Mouse (Mus musculus) midbrain, embryonic 10.5 days (tissue): ENCODE measurements around the gene Cmas. TPM values are rescaled to one million over a fixed set of nuclear protein-coding genes. Genes with fewer than 3 reads are reported as not detected.

Experiments used
- DNase-seq: peaks from one replicate; pipeline ENCODE4 v3.0.0-alpha.2; 2017; ENCODE audit warnings: low spot score
- H3K27ac ChIP-seq: fragments of 300-500 bp; sonication (generic); replicated peaks from 2 replicates; pipeline ENCODE4 v1.5.1; 2016; ENCODE audit warnings: mild to moderate bottlenecking
- H3K27me3 ChIP-seq: fragments of 300-500 bp; sonication (generic); 2 replicates; pipeline ENCODE4 v1.6.1; 2016; ENCODE audit warnings: low read depth, mild to moderate bottlenecking; ENCODE audit not compliant: poor library complexity, severe bottlenecking
- H3K36me3 ChIP-seq: fragments of 300-500 bp; sonication (generic); 2 replicates; pipeline ENCODE4 v1.6.1; 2016; ENCODE audit warnings: mild to moderate bottlenecking, moderate library complexity
- H3K4me1 ChIP-seq: fragments of 300-500 bp; sonication (generic); 2 replicates; pipeline ENCODE4 v1.6.1; 2016
- H3K4me3 ChIP-seq: fragments of 300-500 bp; sonication (generic); 2 replicates; pipeline ENCODE4 v1.5.1; 2016; ENCODE audit warnings: mild to moderate bottlenecking, moderate library complexity
- H3K9me3 ChIP-seq: fragments of 300-500 bp; sonication (generic); replicated peaks from 2 replicates; pipeline ENCODE4 v1.6.1; 2016; ENCODE audit warnings: mild to moderate bottlenecking
- WGBS: fragments of 180-500 bp; shearing (Covaris S2); methylation state at CpG from one replicate; pipeline ENCODE4 v1.1.7; 2016; 5-methylcytosine and 5-hydroxymethylcytosine counted together
- polyA plus RNA-seq: library from polyadenylated mRNA; unstranded; fragments of >200 nt; fragmentation: Nextera tagmentation; extraction: Ambion mirVana; gene quantifications from 2 replicates; pipeline ENCODE4 v1.2.1, GENCODE M21; 2016

The Cmas gene
- polyA plus RNA-seq, 1 experiment from 2014 or later: 81.0 TPM

GRCm38 (mm10) chr6:142802617-142803525 lies 46.4 kb downstream of the Cmas start:
- no peaks in the 10 kb centered on the region for H3K9me3 ChIP-seq
- WGBS: 68% methylated on average over 11 of the region's 11 CpGs
- peaks cover 31% of the 10 kb centered on the region for H3K4me1 ChIP-seq
- no peak for DNase-seq
- no peak overlapping the region for H3K27ac ChIP-seq
- no peaks in the 10 kb centered on the region for H3K27me3 ChIP-seq
- no peaks in the 10 kb centered on the region for H3K36me3 ChIP-seq
- no peak overlapping the region for H3K4me3 ChIP-seq

GRCm38 (mm10) chr6:142804402-142804801 lies 47.9 kb downstream of the Cmas start, which contains the start of gene Sult6b2:
Gene Sult6b2, minus strand, starts transcription at chr6:142804502.
- H3K4me3 ChIP-seq: no peak within 1 kb of the TSS
- DNase-seq: no peak
- H3K27me3 ChIP-seq: no peaks in the 10 kb centered on the region
- H3K9me3 ChIP-seq: no peaks in the 10 kb centered on the region
- peaks cover 16% of the 10 kb centered on the region for H3K4me1 ChIP-seq
- H3K27ac ChIP-seq: no peak within 1 kb of the TSS
- no peaks in the 10 kb centered on the region for H3K36me3 ChIP-seq

- Histone ChIP-seq H3K4me1 (peaks cover 11% of the 10 kb centered on the region), H3K27ac (no peak overlapping the region), H3K27me3 (no peaks in the 10 kb centered on the region; the same call in 1 of the 2 replicates), H3K4me3 (no peak overlapping the region), H3K9me3 (no peaks in the 10 kb centered on the region), H3K36me3 (no peaks in the 10 kb centered on the region)
- WGBS: 84% methylated on average over 4 of the region's 4 CpGs
- no peak for DNase-seq
These were observed 49.8 kb downstream of the Cmas start for GRCm38 (mm10) chr6:142806326-142806725.

- Histone ChIP-seq H3K27ac (no peak overlapping the region), H3K4me1 (peaks cover 18% of the 10 kb centered on the region), H3K4me3 (no peak overlapping the region), H3K36me3 (no peaks in the 10 kb centered on the region), H3K9me3 (no peaks in the 10 kb centered on the region), H3K27me3 (no peaks in the 10 kb centered on the region; the same call in 1 of the 2 replicates)
- WGBS: 65% methylated on average over 6 of the region's 6 CpGs
- DNase-seq: no peak
These were observed 53.0 kb downstream of the Cmas start for GRCm38 (mm10) chr6:142809373-142810098.

- Histone ChIP-seq H3K4me3 (no peak overlapping the region), H3K27me3 (no peaks in the 10 kb centered on the region; the same call in 1 of the 2 replicates), H3K36me3 (no peaks in the 10 kb centered on the region), H3K4me1 (peaks cover 21% of the 10 kb centered on the region), H3K9me3 (no peaks in the 10 kb centered on the region), H3K27ac (no peak overlapping the region)
- WGBS: 66% methylated on average over 6 of the region's 6 CpGs
- no peak for DNase-seq
These were observed 53.8 kb downstream of the Cmas start for GRCm38 (mm10) chr6:142810239-142810638.

- 72% methylated on average over 5 of the region's 5 CpGs for WGBS
- Histone ChIP-seq H3K36me3 (no peaks in the 10 kb centered on the region), H3K4me3 (no peak overlapping the region), H3K4me1 (peaks cover 21% of the 10 kb centered on the region), H3K9me3 (no peaks in the 10 kb centered on the region), H3K27me3 (no peaks in the 10 kb centered on the region; the same call in 1 of the 2 replicates), H3K27ac (peak overlapping the region; percentile 46; the same call in 1 of the 2 replicates)
- no peak for DNase-seq
These were observed 56.5 kb downstream of the Cmas start for GRCm38 (mm10) chr6:142812969-142813368.

- Histone ChIP-seq H3K4me1 (peaks cover 21% of the 10 kb centered on the region), H3K27me3 (no peaks in the 10 kb centered on the region; the same call in 1 of the 2 replicates), H3K9me3 (no peaks in the 10 kb centered on the region), H3K36me3 (no peaks in the 10 kb centered on the region), H3K27ac (peak overlapping the region; percentile 78), H3K4me3 (peak overlapping the region; percentile 51; the same call in 1 of the 2 replicates)
- WGBS: 70% methylated on average over 10 of the region's 10 CpGs
- no peak for DNase-seq
These were observed 57.5 kb downstream of the Cmas start for GRCm38 (mm10) chr6:142814011-142814410.

GRCm38 (mm10) chr6:142814495-142814921 lies 58.0 kb downstream of the Cmas start:
- 5% methylated on average over 15 of the region's 15 CpGs for WGBS
- Histone ChIP-seq H3K27me3 (no peaks in the 10 kb centered on the region; the same call in 1 of the 2 replicates), H3K36me3 (no peaks in the 10 kb centered on the region), H3K4me1 (peaks cover 21% of the 10 kb centered on the region), H3K27ac (peak overlapping the region; percentile 78), H3K4me3 (peak overlapping the region; percentile 51), H3K9me3 (no peaks in the 10 kb centered on the region)
- DNase-seq: peak; percentile 87

GRCm38 (mm10) chr6:142815513-142815912 lies 59.0 kb downstream of the Cmas start:
- Histone ChIP-seq H3K27me3 (no peaks in the 10 kb centered on the region; the same call in 1 of the 2 replicates), H3K36me3 (no peaks in the 10 kb centered on the region), H3K9me3 (no peaks in the 10 kb centered on the region), H3K4me3 (no peak overlapping the region), H3K4me1 (peaks cover 21% of the 10 kb centered on the region), H3K27ac (no peak overlapping the region)
- WGBS: 79% methylated on average over 3 of the region's 3 CpGs
- no peak for DNase-seq

- Histone ChIP-seq H3K9me3 (no peaks in the 10 kb centered on the region), H3K27me3 (no peaks in the 10 kb centered on the region), H3K36me3 (no peaks in the 10 kb centered on the region), H3K4me1 (peaks cover 12% of the 10 kb centered on the region), H3K27ac (no peak overlapping the region), H3K4me3 (no peak overlapping the region)
- WGBS: 95% methylated on average over 10 of the region's 10 CpGs
- DNase-seq: no peak
These were observed 61.8 kb downstream of the Cmas start for GRCm38 (mm10) chr6:142818306-142818705.

GRCm38 (mm10) chr6:142823008-142823787 lies 66.7 kb downstream of the Cmas start:
- 84% methylated on average over 5 of the region's 5 CpGs for WGBS

More at GRCm38 (mm10) chr6:142823008-142823787, 66.7 kb downstream of the Cmas start:
- Histone ChIP-seq H3K27me3 (no peaks in the 10 kb centered on the region), H3K4me1 (no peaks in the 10 kb centered on the region), H3K36me3 (no peaks in the 10 kb centered on the region), H3K27ac (no peak overlapping the region), H3K9me3 (no peaks in the 10 kb centered on the region), H3K4me3 (no peak overlapping the region)
- DNase-seq: no peak
